Mouse (Mus musculus): Measurements from ENCODE around the gene Rexo5.

DNA sequence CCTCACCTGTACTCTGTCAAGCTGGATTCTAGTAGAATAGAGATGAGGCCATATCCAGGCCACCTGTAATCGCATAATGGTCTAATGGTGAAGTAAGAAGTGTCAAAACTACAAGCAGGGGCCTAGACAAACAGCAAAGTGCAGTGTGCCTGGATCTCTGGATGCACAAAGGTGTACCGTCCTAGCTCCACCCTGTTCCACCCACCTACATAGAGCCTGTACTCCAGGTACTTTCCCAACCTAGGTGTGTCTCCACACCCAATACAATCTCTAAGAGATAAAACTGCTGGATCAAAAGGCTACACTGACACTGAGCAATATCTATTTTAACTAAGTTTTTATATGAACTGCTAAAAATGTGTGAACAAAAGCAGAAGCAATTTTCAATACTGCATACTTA is 66.7 kb downstream of the Rexo5 start:
- TF ChIP-seq CTCF (IDR thresholded peaks at IDR 0.05; ENCODE audit: low read depth): no peak
- TF ChIP-seq EP300 (IDR thresholded peaks at IDR 0.05; ENCODE audit: low read depth): no peak

Data from heart, postnatal 0 days (tissue).